In the genomic region with DNA sequence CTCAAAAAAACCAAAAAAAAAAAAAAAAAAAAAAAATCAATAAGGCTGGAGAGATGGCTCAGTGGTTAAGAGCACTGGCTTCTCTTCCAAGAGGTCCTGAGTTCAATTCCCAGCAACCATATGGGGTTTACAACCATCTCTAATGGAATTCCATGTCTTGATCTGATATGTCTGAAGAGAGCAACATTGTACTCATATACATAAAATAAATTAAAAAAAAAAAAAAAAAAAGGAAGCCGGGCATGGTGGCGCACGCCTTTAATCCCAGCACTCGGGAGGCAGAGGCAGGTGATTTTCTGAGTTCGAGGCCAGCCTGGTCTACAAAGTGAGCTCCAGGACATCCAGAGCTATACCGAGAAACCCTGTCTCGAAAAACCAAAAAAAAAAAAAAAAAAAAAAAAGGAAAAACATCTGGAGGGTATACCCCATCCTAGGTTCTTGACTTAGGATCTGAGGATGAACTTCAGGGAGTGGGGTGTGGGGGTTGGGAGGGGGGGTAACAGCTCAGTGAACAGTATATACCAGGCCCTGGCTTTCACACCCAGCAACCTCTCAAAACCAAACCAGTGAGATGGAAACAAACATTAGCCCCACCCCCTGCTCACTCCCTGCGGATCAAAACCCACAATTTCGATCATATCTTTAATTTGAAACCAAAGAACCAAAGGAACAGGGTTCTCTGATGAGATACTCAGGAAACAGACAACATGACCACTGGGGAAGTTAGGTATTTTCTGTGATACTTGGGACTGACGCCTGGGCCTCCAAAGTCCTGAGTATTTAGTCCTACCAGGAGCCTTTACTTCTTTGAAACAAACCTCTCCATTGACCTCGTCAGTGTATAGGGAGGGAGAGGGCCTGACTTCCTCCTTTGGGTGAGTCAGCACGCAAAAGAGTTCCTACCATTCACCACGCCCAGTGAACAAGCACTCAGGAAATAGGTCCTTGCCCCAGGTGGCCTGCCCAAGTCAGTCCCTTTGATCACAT, we compare ENCODE assay signal across 1 mouse cellular context.
TF ChIP-seq lines count a peak whose summit lies in the region.

No protein-coding gene starts in this region.

TF ChIP-seq in MEL, 35 proteins besides CTCF, POLR2A, EP300 and RAD21 (continued from another document):
- TF ChIP-seq ETS1 (IDR thresholded peaks at IDR 0.05; ENCODE audit: low read depth, low read length) (peak; percentile 77; the same call in 1 of the 2 replicates), NELFE (IDR thresholded peaks at IDR 0.05; ENCODE audit: low read depth, low read length) (peak; percentile 81), TAL1 (IDR thresholded peaks at IDR 0.05; ENCODE audit: low read length) (no peak), ZMIZ1 (IDR thresholded peaks at IDR 0.05; ENCODE audit: low read depth, low read length) (peak; percentile 80; the same call in 1 of the 2 replicates), MYB (IDR thresholded peaks at IDR 0.05; ENCODE audit: low read depth, low read length) (no peak), JUND (IDR thresholded peaks at IDR 0.05; ENCODE audit: low read depth, low read length) (0 out of 2 replicates have a peak, but pooled peaks have one; percentile 74), MXI1 (IDR thresholded peaks at IDR 0.05; ENCODE audit: low read depth, low read length) (peak; percentile 55; the same call in 1 of the 2 replicates), ZKSCAN1 (IDR thresholded peaks at IDR 0.05; ENCODE audit: low read depth, low read length) (no peak), BHLHE40 (IDR thresholded peaks at IDR 0.05; ENCODE audit: borderline replicate concordance, low read depth, low read length) (no peak), TBP (IDR thresholded peaks at IDR 0.05; ENCODE audit: low read depth, low read length) (peak; percentile 86), TCF12 (IDR thresholded peaks at IDR 0.05; ENCODE audit: low read depth, low read length) (peak; percentile 58; the same call in 1 of the 2 replicates), MEF2A (IDR thresholded peaks at IDR 0.05; ENCODE audit: extremely low read depth, insufficient replicate concordance, low read depth, low read length, poor library complexity, severe bottlenecking) (no peak), GATA1 (IDR thresholded peaks at IDR 0.05; ENCODE audit: low read depth, low read length) (peak; percentile 61; the same call in 1 of the 2 replicates), ZNF384 (IDR thresholded peaks at IDR 0.05; ENCODE audit: low read depth, low read length) (peak; percentile 84), NRF1 (IDR thresholded peaks at IDR 0.05; ENCODE audit: insufficient read depth, low read depth, low read length, poor library complexity, severe bottlenecking) (no peak), ZC3H11A (IDR thresholded peaks at IDR 0.05; ENCODE audit: low read depth, low read length) (0 out of 2 replicates have a peak, but pooled peaks have one; percentile 1), POLR2AphosphoS5 (IDR thresholded peaks at IDR 0.05; ENCODE audit: borderline replicate concordance, low read depth, low read length) (peak; percentile 62; the same call in 1 of the 2 replicates), UBTF (IDR thresholded peaks at IDR 0.05; ENCODE audit: borderline replicate concordance, insufficient read depth, low read depth, low read length) (no peak), USF2 (IDR thresholded peaks at IDR 0.05; ENCODE audit: borderline replicate concordance in 1 of 2, insufficient read depth in 1 of 2, low read depth in 1 of 2, low read length in 2 of 2) (no peak), E2F4 (IDR thresholded peaks at IDR 0.05; ENCODE audit: borderline replicate concordance, low read depth, low read length) (no peak), USF1 (IDR thresholded peaks at IDR 0.05; ENCODE audit: low read depth, low read length) (no peak), CHD1 (IDR thresholded peaks at IDR 0.05; ENCODE audit: low read depth, low read length) (0 out of 2 replicates have a peak, but pooled peaks have one; percentile 87), POLR2AphosphoS2 (IDR thresholded peaks at IDR 0.05; ENCODE audit: low read length) (peak; percentile 78; the same call in 1 of the 2 replicates), MAFK (IDR thresholded peaks at IDR 0.05; ENCODE audit: borderline replicate concordance, low read depth, low read length) (peak; percentile 82), HCFC1 (IDR thresholded peaks at IDR 0.05; ENCODE audit: low read depth, low read length) (peak; percentile 65), GABPA (IDR thresholded peaks at IDR 0.05; ENCODE audit: low read depth, low read length) (peak; percentile 93), MAZ (IDR thresholded peaks at IDR 0.05; ENCODE audit: low read depth, low read length) (no peak; the same call in 1 of the 2 replicates), KAT2A (conservative IDR thresholded peaks at IDR 0.05; ENCODE audit: low read depth, low read length) (no peak), MYC (IDR thresholded peaks at IDR 0.05; ENCODE audit: low read depth, low read length) (peak; percentile 89), ELF1 (IDR thresholded peaks at IDR 0.05; ENCODE audit: low read depth, low read length) (peak; percentile 90), MAX (IDR thresholded peaks at IDR 0.05; ENCODE audit: low read length) (peak; percentile 81), SMC3 (IDR thresholded peaks at IDR 0.05; ENCODE audit: low read depth, low read length) (no peak), RCOR1 (IDR thresholded peaks at IDR 0.05; ENCODE audit: low read depth, low read length) (0 out of 2 replicates have a peak, but pooled peaks have one; percentile 32), CHD2 (IDR thresholded peaks at IDR 0.05; ENCODE audit: low read length) (no peak; the same call in 1 of the 2 replicates)
